Mouse (Mus musculus): ENCODE results near the gene Slc22a21.
"Not testable (repeated sequence)": the region's sequence is repeated elsewhere in the genome, so short reads cannot be mapped to it uniquely, and the experiment has no call there.

Slc22a21 gene

GRCm38 (mm10) chr11:54002147-54002760, 22.1 kb upstream of the Slc22a21 start:
- in situ Hi-C loops (cut with MseI, MboI) = loop anchor here (5.0 kb wide), 2 partner anchors 50 to 85 kb away; no protein-coding TSS in a partner anchor

GRCm38 (mm10) chr11:53997661-53998060, 17.5 kb upstream of the Slc22a21 start:
- in situ Hi-C loops (cut with MseI, MboI) = no loop called here

- in situ Hi-C loops (cut with MseI, MboI) = no loop called here
Measured at GRCm38 (mm10) chr11:53992264-53992663, 12.1 kb upstream of the Slc22a21 start.

- in situ Hi-C loops (cut with MseI, MboI) = no loop called here
Measured at GRCm38 (mm10) chr11:53989232-53989631, 9.1 kb upstream of the Slc22a21 start.

GRCm38 (mm10) chr11:53988081-53988480, 7.9 kb upstream of the Slc22a21 start:
- in situ Hi-C loops (cut with MseI, MboI) = no loop called here

GRCm38 (mm10) chr11:53981396-53981795, 1.3 kb upstream of the Slc22a21 start:
- in situ Hi-C loops (cut with MseI, MboI) = no loop called here

GRCm38 (mm10) chr11:53979456-53979787, 710 bp downstream of the Slc22a21 start:
- in situ Hi-C loops (cut with MseI, MboI) = not testable (repeated sequence)

- in situ Hi-C loops (cut with MseI, MboI) = no loop called here
Measured at GRCm38 (mm10) chr11:53977672-53978071, 2.5 kb downstream of the Slc22a21 start.

GRCm38 (mm10) chr11:53975559-53975958, 4.6 kb downstream of the Slc22a21 start:
- in situ Hi-C loops (cut with MseI, MboI) = no loop called here

GRCm38 (mm10) chr11:53958984-53959383, 21.1 kb downstream of the Slc22a21 start:
- in situ Hi-C loops (cut with MseI, MboI) = no loop called here

GRCm38 (mm10) chr11:53958176-53958575, 22.0 kb downstream of the Slc22a21 start:
- in situ Hi-C loops (cut with MseI, MboI) = not testable (repeated sequence)

- in situ Hi-C loops (cut with MseI, MboI) = no loop called here
Measured at GRCm38 (mm10) chr11:53956636-53957035, 23.5 kb downstream of the Slc22a21 start.

- in situ Hi-C loops (cut with MseI, MboI) = no loop called here
Measured at GRCm38 (mm10) chr11:53954653-53955052, 25.5 kb downstream of the Slc22a21 start.

- in situ Hi-C loops (cut with MseI, MboI) = not testable (repeated sequence)
Measured at GRCm38 (mm10) chr11:53950133-53950532, 30.0 kb downstream of the Slc22a21 start.

- in situ Hi-C loops (cut with MseI, MboI) = loop anchor here in 1 of 2 experiments (5.0 kb wide), 1 partner anchor 35 kb away; no protein-coding TSS in a partner anchor
Measured at GRCm38 (mm10) chr11:53931944-53932318, 48.2 kb downstream of the Slc22a21 start.

GRCm38 (mm10) chr11:53931091-53931943, 48.8 kb downstream of the Slc22a21 start:
- in situ Hi-C loops (cut with MseI, MboI) = loop anchor here in 1 of 2 experiments (5.0 kb wide), 1 partner anchor 36 kb away; no protein-coding TSS in a partner anchor

GRCm38 (mm10) chr11:53929741-53930140, 50.4 kb downstream of the Slc22a21 start:
- in situ Hi-C loops (cut with MseI, MboI) = loop anchor here in 1 of 2 experiments (5.0 kb wide), 1 partner anchor 38 kb away; no protein-coding TSS in a partner anchor

GRCm38 (mm10) chr11:53928585-53928984, 51.5 kb downstream of the Slc22a21 start:
- in situ Hi-C loops (cut with MseI, MboI) = no loop called here

GRCm38 (mm10) chr11:53926303-53926702, 53.8 kb downstream of the Slc22a21 start:
- in situ Hi-C loops (cut with MseI, MboI) = no loop called here

- in situ Hi-C loops (cut with MseI, MboI) = no loop called here
Measured at GRCm38 (mm10) chr11:53918851-53919250, 61.3 kb downstream of the Slc22a21 start.

- in situ Hi-C loops (cut with MseI, MboI) = no loop called here
Measured at GRCm38 (mm10) chr11:53911011-53911410, 69.1 kb downstream of the Slc22a21 start.

GRCm38 (mm10) chr11:53908686-53909085, 71.4 kb downstream of the Slc22a21 start:
- in situ Hi-C loops (cut with MseI, MboI) = no loop called here

- in situ Hi-C loops (cut with MseI, MboI) = no loop called here
Measured at GRCm38 (mm10) chr11:53904534-53904925, 75.6 kb downstream of the Slc22a21 start.

Measured in mouse trophoblast stem cell (cell line).